Mouse (Mus musculus) splenic B cell, adult 2 months (primary cell): ENCODE data around the gene Olfr693.

Experiments used
- DNase-seq: peaks from one replicate; pipeline ENCODE4 v3.0.0-alpha.2; 2011; ENCODE audit warnings: low read depth, low spot score
- H3K27me3 ChIP-seq: 2 replicates; pipeline ENCODE4 v1.6.1; 2012; ENCODE audit warnings: mild to moderate bottlenecking, low read length, moderate library complexity, mixed read lengths; ENCODE audit not compliant: control insufficient read depth, poor library complexity, insufficient read depth, severe bottlenecking
- H3K36me3 ChIP-seq: 2 replicates; pipeline ENCODE4 v1.6.1; 2012; ENCODE audit warnings: mild to moderate bottlenecking, low read length, moderate library complexity, mixed read lengths; ENCODE audit not compliant: control insufficient read depth, poor library complexity, insufficient read depth, severe bottlenecking

Olfr693 gene

GRCm38 (mm10) chr7:106635560-106635959 is 44.8 kb downstream of the Olfr693 start:
- H3K27me3 ChIP-seq: no peaks in the 10 kb centered on the region
- DNase-seq: no peak
- peaks cover 11% of the 10 kb centered on the region; the same call in 1 of the 2 replicates for H3K36me3 ChIP-seq
